In the genomic region with DNA sequence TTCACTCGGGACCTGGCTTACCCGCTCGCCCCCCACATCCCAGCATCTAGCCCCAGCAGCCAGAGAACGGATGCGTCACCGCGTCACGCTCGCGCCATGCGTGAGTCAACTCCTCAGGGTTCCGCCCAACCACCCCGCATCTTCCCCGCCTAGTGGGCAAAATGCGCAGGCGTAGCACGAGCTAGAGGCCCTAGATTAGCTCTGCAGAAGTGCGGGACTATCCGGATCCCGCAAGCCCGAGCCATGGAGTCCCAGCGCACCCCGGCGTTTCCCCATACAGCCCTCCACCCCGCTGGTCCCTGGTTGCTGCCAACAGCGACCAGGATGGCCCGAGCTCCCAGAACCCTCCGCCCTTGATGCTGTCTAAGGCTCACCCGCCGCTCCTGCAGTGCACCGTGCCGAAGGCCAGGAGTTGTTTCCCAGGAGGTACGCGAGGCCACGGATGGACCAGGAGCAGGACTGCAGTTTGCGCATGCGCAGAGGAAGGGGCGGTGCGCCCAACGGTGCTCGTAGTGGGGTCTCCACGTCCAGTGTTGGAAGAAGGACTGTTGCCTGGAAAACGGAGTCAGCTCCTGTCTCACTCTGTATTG, we compare ENCODE assay signal across 8 mouse cellular contexts. TPM values are rescaled to one million over a fixed set of nuclear protein-coding genes. Genes with fewer than 3 reads are reported as not detected.
DNase-seq lines count a peak whose midpoint lies in the region; ATAC-seq lines count a peak whose summit lies in the region.

Zfp248 (minus strand) TSS at position 487 of the 590 bp plus-strand sequence.

- WGBS in hindbrain, embryonic 15.5 days: under 1% methylated on average over 43 of the region's 43 CpGs

- no peaks in the 10 kb centered on the region for H3K9me3 ChIP-seq in hindbrain, embryonic 15.5 days

- H3K27me3 ChIP-seq in hindbrain, embryonic 15.5 days: no peaks in the 10 kb centered on the region

- DNase-seq in WW6 (ENCODE audit: low read depth, low spot score): peak; percentile 67
- DNase-seq in cerebellum, postnatal 36 days: peak; percentile 94
- DNase-seq in frontal cortex, postnatal 36 days (ENCODE audit: low spot score in 2 of 2): peak; percentile 93 to 96
- DNase-seq in left cerebral cortex, adult 11 months (ENCODE audit: low spot score): peak; percentile 86
- peak; percentile 87 for DNase-seq in lung, postnatal 36 days
- DNase-seq in retina, embryonic 14.5 days (ENCODE audit: low spot score): peak; percentile 92
- DNase-seq in thymus, postnatal 36 days: peak; percentile 80 to 82

- peak within 1 kb of the TSS; percentile 80 for H3K4me2 ChIP-seq in hindbrain, embryonic 15.5 days

- 0 out of 2 replicates have a peak, but pooled peaks cover 3% of the 10 kb centered on the region for H3K36me3 ChIP-seq in hindbrain, embryonic 15.5 days

- H3K4me1 ChIP-seq in hindbrain, embryonic 15.5 days (replicated peaks): peaks cover 27% of the 10 kb centered on the region

- peak within 1 kb of the TSS; percentile 97 for H3K27ac ChIP-seq in hindbrain, embryonic 15.5 days (replicated peaks)

- peak within 1 kb of the TSS; percentile 80 for H3K4me3 ChIP-seq in hindbrain, embryonic 15.5 days

- H3K9ac ChIP-seq in hindbrain, embryonic 15.5 days: peak within 1 kb of the TSS; percentile 89

- peak; percentile 99 for ATAC-seq in hindbrain, embryonic 15.5 days (ENCODE audit: low FRiP score, low read depth)

RNA-seq across cellular contexts. Expression of gene Zfp248, which starts in this region (rescaled TPM):
- 16.6 and 16.8 TPM in 2 replicates for polyA plus RNA-seq in hindbrain, embryonic 15.5 days (2015; fragmentation: Nextera tagmentation; extraction: Ambion mirVana)

Comparison
In these comparisons a context has a peak if more than half of its experiments do, and no peak if none do; other contexts are left out.
1. Peak in every context shown above with its lines: DNase-seq, ATAC-seq, H3K4me3 ChIP-seq and H3K27ac ChIP-seq.